Mouse (Mus musculus) layer of hippocampus, adult 11-12 months (tissue): ENCODE data around the gene Cap2.
A peak's percentile ranks its signal among the peaks of the same experiment; 100 is the strongest.

Experiments
- DNase-seq: peaks from one replicate; pipeline ENCODE4 v3.0.0; 2022; ENCODE audit warnings: low spot score

The Cap2 gene

GRCm38 (mm10) chr13:46565913-46566312 lies 64.3 kb downstream of the Cap2 start:
- DNase-seq = no peak

DNA sequence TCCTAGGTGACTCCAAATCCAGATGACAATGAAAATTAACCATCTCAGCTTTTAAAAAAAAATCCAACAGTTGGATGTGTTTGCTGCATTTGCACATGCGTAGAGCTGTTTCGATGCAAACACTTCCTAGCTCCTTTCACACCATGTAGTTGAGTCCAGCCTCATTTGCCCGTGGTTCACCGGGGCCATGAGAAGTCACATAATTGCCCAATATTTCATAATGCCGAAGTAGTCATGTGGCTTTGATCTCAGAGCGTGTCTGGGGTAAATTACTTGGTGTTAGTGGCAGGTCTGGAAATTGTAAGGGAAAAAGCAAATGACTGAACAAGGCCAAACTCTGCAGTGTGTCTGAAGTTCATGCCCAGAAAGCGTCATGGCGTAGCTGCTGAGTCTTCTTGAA lies 67.8 kb downstream of the Cap2 start:
- no peak for DNase-seq

DNA sequence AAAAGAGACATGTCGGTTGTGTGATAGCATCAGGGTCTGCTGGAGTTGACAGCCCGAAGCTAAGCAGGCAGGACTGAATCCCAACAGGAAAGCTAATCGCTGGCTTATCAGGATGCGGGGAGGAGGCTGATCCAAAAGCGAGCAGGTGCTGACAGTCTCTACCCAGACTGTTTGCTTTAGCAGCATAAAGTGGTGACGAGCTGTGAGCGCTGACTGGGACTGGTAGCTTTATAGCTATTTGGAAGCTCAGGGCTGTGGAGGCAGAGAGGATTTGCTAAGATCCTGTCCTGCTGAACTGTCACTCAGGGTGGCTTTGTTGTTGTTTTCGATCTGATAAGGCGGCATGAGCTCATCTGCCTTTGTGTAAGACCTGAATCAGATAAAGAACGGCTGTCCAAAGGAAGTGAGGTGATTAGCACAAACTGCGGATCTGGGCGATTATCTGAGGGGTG lies 69.5 kb downstream of the Cap2 start:
- DNase-seq = peak; percentile 66

DNA sequence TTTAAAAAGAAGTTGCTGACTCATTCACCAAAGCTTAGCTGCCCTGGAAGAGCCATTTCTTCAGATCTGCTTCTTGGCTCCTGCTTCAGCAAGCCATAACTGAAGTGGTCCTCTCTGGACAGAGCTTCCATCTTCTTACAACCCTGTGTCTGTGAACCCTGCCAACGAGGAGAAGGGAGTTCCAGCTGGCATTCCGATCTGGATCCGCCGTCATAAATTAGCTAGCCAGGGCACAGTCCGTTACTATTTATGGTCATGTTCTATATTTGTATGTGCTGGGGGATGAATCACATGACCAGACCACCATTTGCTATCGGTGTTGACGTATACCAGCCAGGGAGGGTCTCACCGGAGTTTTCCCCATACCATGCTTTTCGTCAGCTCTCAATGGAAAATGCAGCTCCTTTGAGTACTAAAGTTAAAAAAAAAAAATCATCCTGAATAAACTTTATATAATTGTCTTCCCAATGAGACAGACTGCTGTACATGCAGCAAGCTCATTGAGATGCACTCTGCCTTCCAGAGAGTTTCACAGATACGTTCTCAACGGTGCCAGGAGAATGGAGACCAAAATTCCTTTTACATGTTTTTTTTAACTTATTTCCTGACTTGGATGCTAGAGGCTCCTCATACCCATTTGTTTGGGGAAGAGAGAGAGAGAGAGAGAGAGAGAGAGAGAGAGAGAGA lies 70.5 kb downstream of the Cap2 start:
- DNase-seq = peak; percentile 42

- DNase-seq = no peak
Measured at GRCm38 (mm10) chr13:46572648-46573163, 71.1 kb downstream of the Cap2 start.

- DNase-seq = no peak
Measured at GRCm38 (mm10) chr13:46574201-46574600, 72.6 kb downstream of the Cap2 start.

GRCm38 (mm10) chr13:46574707-46575106 lies 73.1 kb downstream of the Cap2 start:
- no peak for DNase-seq

DNA sequence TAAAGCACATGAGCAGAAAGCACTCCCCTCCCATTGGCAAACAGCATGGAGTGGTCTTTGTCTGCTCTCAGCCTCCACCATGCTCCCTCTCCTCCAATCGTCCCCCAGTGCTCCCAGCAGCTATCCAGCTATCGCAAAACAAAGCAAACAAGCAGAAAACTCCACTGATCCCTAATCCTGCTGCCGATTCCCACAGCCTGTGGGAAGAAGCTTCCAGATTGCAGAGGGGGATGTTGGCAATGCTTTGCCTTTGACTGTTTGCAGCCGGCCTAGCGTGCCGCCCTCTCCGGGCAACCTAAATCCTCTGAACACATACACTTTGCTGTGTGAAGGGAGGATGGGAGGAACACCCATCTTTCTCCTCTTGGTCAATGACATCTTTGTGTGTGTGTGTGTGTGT lies 83.2 kb downstream of the Cap2 start:
- DNase-seq = no peak

DNA sequence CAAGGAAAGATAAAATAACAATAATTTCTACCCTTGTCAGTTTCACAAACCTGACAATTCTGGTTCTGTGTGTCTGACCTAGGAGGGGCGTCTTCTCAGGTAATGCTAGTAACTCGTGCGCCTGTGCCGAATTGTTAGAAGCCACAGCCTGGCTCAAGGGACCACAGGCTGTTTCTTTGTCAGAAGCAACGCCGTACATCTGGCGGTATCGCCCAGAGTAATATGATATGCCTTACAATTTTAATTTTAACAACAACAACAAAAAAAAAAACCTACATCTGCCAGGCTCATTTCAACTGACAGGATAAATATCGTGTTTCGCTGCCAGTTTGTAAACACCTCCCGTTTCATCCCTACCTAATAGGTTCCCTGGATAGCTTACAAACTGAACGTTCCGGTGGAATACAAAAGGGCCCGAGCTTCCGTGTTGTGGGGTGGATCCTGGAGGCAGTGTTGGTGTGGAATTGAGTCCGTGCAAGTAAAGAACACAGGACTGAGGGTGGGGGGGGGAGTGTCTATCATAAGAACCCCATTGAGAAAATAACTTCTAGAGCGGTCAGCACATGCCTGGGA lies 86.2 kb downstream of the Cap2 start:
- no peak for DNase-seq

DNA sequence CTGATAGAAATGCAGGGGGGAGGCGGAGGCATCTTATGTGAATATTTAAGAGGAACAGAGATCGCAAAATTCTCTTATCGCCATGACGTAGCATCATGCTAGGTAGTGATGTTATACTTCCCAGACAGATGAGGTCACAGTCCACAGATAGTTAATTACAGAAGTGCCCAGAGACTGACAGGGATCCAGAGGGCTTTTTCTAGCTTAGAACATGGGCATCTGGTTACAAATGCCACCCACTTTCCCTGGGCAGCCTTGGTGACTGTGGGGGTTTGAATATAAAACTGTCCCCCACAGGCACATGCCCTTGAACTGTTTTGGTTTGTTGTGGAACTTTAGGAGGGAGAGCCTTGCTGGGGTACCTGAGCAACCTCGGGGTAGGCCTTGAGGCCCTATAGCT lies 87.0 kb downstream of the Cap2 start:
- DNase-seq = no peak

DNA sequence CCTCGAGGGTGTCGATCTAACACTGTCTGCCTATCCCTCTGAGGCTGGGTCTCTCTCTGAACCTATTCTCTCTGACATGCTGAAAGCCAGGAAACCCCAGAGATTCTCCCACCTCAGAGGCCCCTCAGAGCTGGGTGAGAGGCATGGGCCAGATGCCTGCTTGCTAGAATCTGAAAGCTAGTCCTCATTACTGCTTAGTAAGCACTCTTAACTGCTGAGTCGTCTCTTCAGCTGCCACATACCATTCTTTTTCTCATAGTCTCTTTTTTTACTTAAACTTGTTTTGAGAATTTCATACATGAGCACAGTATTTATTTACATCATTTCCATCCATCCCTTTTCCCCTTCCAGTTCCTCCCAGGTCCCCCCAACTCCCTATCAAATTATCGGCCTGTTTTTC lies 89.2 kb downstream of the Cap2 start:
- DNase-seq = no peak

DNA sequence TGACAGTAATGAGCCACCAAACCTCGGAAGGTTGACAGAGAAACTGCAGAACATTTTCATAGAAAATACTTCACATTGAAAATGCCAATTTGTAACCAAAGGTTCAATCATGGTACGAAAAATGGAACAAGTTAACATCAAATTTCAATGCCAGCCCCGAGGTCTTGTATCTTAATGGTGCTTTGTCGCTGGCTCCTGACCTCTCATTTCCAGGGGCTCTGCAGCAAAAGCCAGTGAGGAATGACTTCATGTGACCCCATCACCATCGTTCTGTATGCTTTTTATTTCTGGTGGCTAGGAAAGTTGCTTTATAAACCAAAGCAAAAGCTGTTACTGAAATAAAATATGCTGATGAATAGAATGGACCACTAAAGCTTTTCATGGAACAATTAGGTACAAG lies 99.0 kb downstream of the Cap2 start:
- DNase-seq = no peak

GRCm38 (mm10) chr13:46601386-46601785 lies 99.7 kb downstream of the Cap2 start:
- no peak for DNase-seq

GRCm38 (mm10) chr13:46602674-46603073 lies 101.0 kb downstream of the Cap2 start:
- no peak for DNase-seq

- no peak for DNase-seq
Measured at GRCm38 (mm10) chr13:46611033-46611432, 109.4 kb downstream of the Cap2 start.

DNA sequence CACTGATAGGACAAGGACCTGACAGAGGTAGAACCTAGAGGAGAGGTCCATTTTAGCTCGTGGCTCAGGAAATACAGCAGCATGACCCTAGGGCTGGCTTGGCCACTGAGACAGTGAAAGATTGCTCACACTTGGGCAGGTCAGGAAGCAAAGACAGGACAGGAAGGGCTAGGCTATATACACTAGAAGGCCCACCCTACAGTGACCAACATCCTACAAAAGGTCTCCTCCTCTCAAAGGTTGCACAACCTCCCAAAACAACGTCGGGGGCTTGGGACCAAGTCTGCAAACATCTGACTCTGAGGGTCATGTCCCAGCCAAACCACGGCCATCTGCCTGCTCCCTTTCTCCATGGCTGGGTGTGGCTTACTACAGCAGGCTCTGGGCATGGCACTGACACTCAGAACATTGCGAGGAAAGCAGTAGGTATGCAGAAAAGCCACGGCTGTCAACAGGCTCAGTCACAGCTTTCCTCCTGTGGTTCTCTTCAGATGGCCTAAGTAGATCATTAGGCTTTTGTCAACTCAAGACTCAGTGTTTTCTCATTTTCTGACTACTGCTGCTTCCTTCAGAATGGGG lies 112.1 kb downstream of the Cap2 start:
- no peak for DNase-seq

DNA sequence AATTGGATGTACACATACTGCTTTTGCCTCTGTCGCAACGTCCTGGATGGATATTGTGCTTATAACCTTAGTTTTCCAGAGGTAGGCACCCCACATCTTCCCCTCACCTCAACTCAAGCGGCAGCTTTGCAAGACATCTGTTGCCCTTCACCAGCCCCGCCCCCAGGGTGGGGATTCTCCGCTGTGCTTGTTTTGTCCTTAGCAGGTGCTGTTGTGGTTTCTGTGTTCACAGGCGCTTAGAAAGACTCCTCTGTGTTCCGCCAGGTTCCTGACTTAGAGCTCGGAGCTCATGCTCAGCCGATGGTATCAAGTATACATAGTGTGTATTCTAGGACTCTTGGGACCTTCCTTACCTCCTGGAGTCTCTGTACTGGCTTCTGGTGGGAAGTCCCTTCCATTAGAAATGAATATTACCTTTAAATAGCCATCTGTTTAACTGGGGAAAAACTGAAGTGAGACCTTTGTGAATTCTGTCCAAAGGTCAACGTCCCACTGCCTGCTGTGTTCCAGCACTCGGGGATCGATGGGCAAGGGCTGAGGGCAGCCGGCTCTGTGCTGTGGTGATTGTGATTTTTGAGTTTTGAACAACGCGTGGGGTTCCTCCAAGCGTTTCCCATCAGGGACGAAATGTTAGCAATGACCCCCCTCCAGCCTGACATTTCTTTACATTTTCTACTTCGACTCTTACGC lies 115.2 kb downstream of the Cap2 start:
- DNase-seq = no peak

GRCm38 (mm10) chr13:46619633-46620032 lies 118.0 kb downstream of the Cap2 start:
- DNase-seq = no peak

DNA sequence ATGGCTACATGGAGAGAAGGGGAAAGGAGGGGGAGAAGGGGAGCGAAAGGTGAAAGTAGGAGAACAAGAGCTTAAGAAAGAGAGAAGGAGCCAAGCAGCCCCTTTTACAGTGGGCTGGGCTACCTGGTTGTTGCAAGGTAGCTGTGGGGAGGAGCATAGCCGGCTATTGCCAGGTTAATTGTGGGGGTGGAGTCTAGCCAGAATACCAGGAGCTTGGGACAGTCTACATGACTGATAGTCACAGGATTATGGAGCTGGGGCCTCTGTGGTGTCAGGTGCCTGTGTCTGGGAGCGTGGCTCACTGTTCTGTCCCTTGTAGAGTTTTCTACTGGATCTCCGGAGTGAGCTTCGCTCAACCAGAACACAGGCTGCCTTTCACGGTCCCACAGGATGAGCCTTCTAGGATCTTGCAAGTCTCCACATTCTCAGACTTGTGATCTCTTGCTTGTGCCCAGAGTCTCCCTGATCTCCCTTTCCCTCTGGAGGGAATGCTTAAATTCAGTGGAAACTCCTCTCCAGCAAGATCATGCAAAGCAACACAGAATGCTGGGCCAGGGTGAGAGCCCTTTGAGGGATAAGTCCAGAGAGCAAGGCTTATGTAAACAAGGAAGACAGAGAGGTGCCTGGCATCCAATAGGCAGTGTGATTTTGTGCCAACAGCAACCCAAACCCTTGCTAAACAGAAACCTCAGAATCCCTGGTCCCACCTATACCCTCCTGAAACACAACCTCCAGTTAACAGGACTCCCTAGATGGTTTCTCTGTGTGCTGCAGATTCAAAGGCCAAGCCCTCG lies 119.5 kb downstream of the Cap2 start:
- DNase-seq = no peak

DNA sequence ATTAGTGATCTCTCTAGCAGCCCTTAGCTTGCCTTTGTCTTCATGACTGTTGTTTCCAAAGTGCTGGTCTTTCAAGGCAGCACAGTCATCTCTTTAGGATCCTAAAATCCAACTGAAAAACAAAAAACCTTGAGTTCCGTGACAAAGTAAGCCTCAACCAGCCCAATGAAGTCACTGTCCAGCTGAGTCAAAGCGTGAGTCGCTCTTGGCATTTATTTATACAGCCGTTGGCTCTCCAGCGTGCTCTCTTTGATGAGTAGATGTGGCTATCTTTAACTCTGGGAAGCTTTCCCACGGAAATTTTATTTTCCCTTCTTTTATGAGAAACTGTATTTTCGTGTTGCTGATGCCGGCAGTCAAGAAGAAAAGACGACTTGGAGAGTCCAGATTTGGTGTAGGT lies 125.0 kb downstream of the Cap2 start:
- no peak for DNase-seq

DNA sequence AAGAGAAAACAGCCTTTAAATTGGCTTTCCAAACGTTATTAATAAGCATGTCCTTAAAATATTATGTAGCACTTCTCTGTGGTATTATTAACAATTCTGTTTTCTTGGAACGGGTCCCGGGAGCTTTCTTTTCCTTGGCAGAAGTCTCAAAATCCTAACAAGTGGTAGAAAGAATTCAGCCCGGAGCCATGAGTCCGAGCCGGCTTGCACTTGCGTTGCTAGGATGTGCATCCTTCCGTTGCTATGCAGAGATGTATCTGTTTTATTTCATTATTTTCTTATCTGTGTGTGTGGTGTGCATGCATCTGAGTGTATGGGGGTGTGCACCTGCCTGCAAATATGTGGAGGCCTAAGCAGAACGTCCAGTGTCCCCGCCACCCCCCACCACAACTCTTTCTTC lies 126.2 kb downstream of the Cap2 start:
- peak; percentile 56 for DNase-seq

GRCm38 (mm10) chr13:46629391-46629790 lies 127.7 kb downstream of the Cap2 start:
- no peak for DNase-seq
